Mouse (Mus musculus): Measurements from ENCODE around the gene Elmo1. TPM values are rescaled to one million over a fixed set of nuclear protein-coding genes. Genes with fewer than 3 reads are reported as not detected.

The Elmo1 gene
- total and polyA plus RNA-seq, 2 experiments from 2014 or later = 35.2 to 36.4 TPM

- WGBS = 75% methylated on average over 5 of the region's 5 CpGs
- ATAC-seq (ENCODE audit: low FRiP score) = no peak
Measured at GRCm38 (mm10) chr13:20097934-20098593, 7.7 kb downstream of the Elmo1 start.

GRCm38 (mm10) chr13:20098594-20098965, 8.2 kb downstream of the Elmo1 start:
- no peaks in the 10 kb centered on the region for H3K27me3 ChIP-seq (ENCODE audit: insufficient read depth, low read length)
- WGBS = 69% methylated on average over 3 of the region's 3 CpGs
- TF ChIP-seq CTCF (IDR thresholded peaks at IDR 0.05) = no peak
- no peaks in the 10 kb centered on the region for H3K4me1 ChIP-seq (ENCODE audit: insufficient read depth, low read length)
- no peaks in the 10 kb centered on the region for H3K36me3 ChIP-seq (ENCODE audit: insufficient read depth, low read length)
- H3K4me2 ChIP-seq (ENCODE audit: low read depth, low read length, poor library complexity, severe bottlenecking) = no peak overlapping the region
- H3K9ac ChIP-seq (replicated peaks; ENCODE audit: low read length, poor library complexity, severe bottlenecking) = no peak overlapping the region
- ATAC-seq (ENCODE audit: low FRiP score) = no peak
- no peak overlapping the region for H3K4me3 ChIP-seq (ENCODE audit: low read depth, low read length)
- no peaks in the 10 kb centered on the region for H3K9me3 ChIP-seq (ENCODE audit: low read length)
- no peak overlapping the region for H3K27ac ChIP-seq (ENCODE audit: low read depth, low read length)
- no peak for DNase-seq (ENCODE audit: low spot score)

More at GRCm38 (mm10) chr13:20097934-20098593, 7.7 kb downstream of the Elmo1 start:
- no peak for TF ChIP-seq CTCF (IDR thresholded peaks at IDR 0.05)
- no peak overlapping the region for H3K27ac ChIP-seq (ENCODE audit: low read depth, low read length)
- no peaks in the 10 kb centered on the region for H3K9me3 ChIP-seq (ENCODE audit: low read length)
- no peaks in the 10 kb centered on the region for H3K27me3 ChIP-seq (ENCODE audit: insufficient read depth, low read length)
- H3K4me2 ChIP-seq (ENCODE audit: low read depth, low read length, poor library complexity, severe bottlenecking) = no peak overlapping the region
- no peak overlapping the region for H3K9ac ChIP-seq (replicated peaks; ENCODE audit: low read length, poor library complexity, severe bottlenecking)
- no peaks in the 10 kb centered on the region for H3K4me1 ChIP-seq (ENCODE audit: insufficient read depth, low read length)
- no peak overlapping the region for H3K4me3 ChIP-seq (ENCODE audit: low read depth, low read length)
- no peaks in the 10 kb centered on the region for H3K36me3 ChIP-seq (ENCODE audit: insufficient read depth, low read length)
- DNase-seq (ENCODE audit: low spot score) = no peak

- peak; percentile 26 for DNase-seq (ENCODE audit: low spot score)
- Histone ChIP-seq H3K27me3 (ENCODE audit: insufficient read depth, low read length) (no peaks in the 10 kb centered on the region), H3K36me3 (ENCODE audit: insufficient read depth, low read length) (no peaks in the 10 kb centered on the region), H3K4me2 (ENCODE audit: low read depth, low read length, poor library complexity, severe bottlenecking) (no peak overlapping the region), H3K9me3 (ENCODE audit: low read length) (no peaks in the 10 kb centered on the region), H3K9ac (replicated peaks; ENCODE audit: low read length, poor library complexity, severe bottlenecking) (no peak overlapping the region), H3K4me1 (ENCODE audit: insufficient read depth, low read length) (no peaks in the 10 kb centered on the region), H3K4me3 (ENCODE audit: low read depth, low read length) (no peak overlapping the region), H3K27ac (ENCODE audit: low read depth, low read length) (no peak overlapping the region)
- 20% methylated on average over 4 of the region's 4 CpGs for WGBS
- ATAC-seq (ENCODE audit: low FRiP score) = no peak
- TF ChIP-seq CTCF (IDR thresholded peaks at IDR 0.05) = no peak
Measured at GRCm38 (mm10) chr13:20099546-20099945, 9.2 kb downstream of the Elmo1 start.

- WGBS = 84% methylated on average over 3 of the region's 3 CpGs
- H3K4me1 ChIP-seq (ENCODE audit: insufficient read depth, low read length) = no peaks in the 10 kb centered on the region
- DNase-seq (ENCODE audit: low spot score) (no peak), ATAC-seq (ENCODE audit: low FRiP score) (no peak)
- no peaks in the 10 kb centered on the region for H3K27me3 ChIP-seq (ENCODE audit: insufficient read depth, low read length)
- H3K9ac ChIP-seq (replicated peaks; ENCODE audit: low read length, poor library complexity, severe bottlenecking) = no peak overlapping the region
- H3K4me2 ChIP-seq (ENCODE audit: low read depth, low read length, poor library complexity, severe bottlenecking) = no peak overlapping the region
- H3K4me3 ChIP-seq (ENCODE audit: low read depth, low read length) = no peak overlapping the region
- no peaks in the 10 kb centered on the region for H3K9me3 ChIP-seq (ENCODE audit: low read length)
- no peaks in the 10 kb centered on the region for H3K36me3 ChIP-seq (ENCODE audit: insufficient read depth, low read length)
- no peak overlapping the region for H3K27ac ChIP-seq (ENCODE audit: low read depth, low read length)
- TF ChIP-seq CTCF (IDR thresholded peaks at IDR 0.05) = no peak
Measured at GRCm38 (mm10) chr13:20100357-20100756, 10.0 kb downstream of the Elmo1 start.

GRCm38 (mm10) chr13:20101691-20102090, 11.3 kb downstream of the Elmo1 start:
- Histone ChIP-seq H3K9ac (replicated peaks; ENCODE audit: low read length, poor library complexity, severe bottlenecking) (no peak overlapping the region), H3K4me2 (ENCODE audit: low read depth, low read length, poor library complexity, severe bottlenecking) (no peak overlapping the region), H3K4me3 (ENCODE audit: low read depth, low read length) (no peak overlapping the region), H3K36me3 (ENCODE audit: insufficient read depth, low read length) (no peaks in the 10 kb centered on the region), H3K27ac (ENCODE audit: low read depth, low read length) (no peak overlapping the region), H3K27me3 (ENCODE audit: insufficient read depth, low read length) (no peaks in the 10 kb centered on the region), H3K4me1 (ENCODE audit: insufficient read depth, low read length) (no peaks in the 10 kb centered on the region), H3K9me3 (ENCODE audit: low read length) (no peaks in the 10 kb centered on the region)
- ATAC-seq (ENCODE audit: low FRiP score) (no peak), DNase-seq (ENCODE audit: low spot score) (no peak)
- no peak for TF ChIP-seq CTCF (IDR thresholded peaks at IDR 0.05)
- WGBS = 86% methylated on average over 5 of the region's 5 CpGs

- no peak for ATAC-seq (ENCODE audit: low FRiP score)
Measured at GRCm38 (mm10) chr13:20104791-20105190, 14.4 kb downstream of the Elmo1 start.

More at GRCm38 (mm10) chr13:20104791-20105190, 14.4 kb downstream of the Elmo1 start:
- Histone ChIP-seq H3K9ac (replicated peaks; ENCODE audit: low read length, poor library complexity, severe bottlenecking) (no peak overlapping the region), H3K4me2 (ENCODE audit: low read depth, low read length, poor library complexity, severe bottlenecking) (no peak overlapping the region), H3K4me3 (ENCODE audit: low read depth, low read length) (no peak overlapping the region), H3K27me3 (ENCODE audit: insufficient read depth, low read length) (no peaks in the 10 kb centered on the region), H3K36me3 (ENCODE audit: insufficient read depth, low read length) (no peaks in the 10 kb centered on the region), H3K4me1 (ENCODE audit: insufficient read depth, low read length) (no peaks in the 10 kb centered on the region), H3K27ac (ENCODE audit: low read depth, low read length) (no peak overlapping the region), H3K9me3 (ENCODE audit: low read length) (no peaks in the 10 kb centered on the region)
- 64% methylated on average over 2 of the region's 2 CpGs for WGBS
- no peak for DNase-seq (ENCODE audit: low spot score)
- TF ChIP-seq CTCF (IDR thresholded peaks at IDR 0.05) = no peak
